Mouse (Mus musculus): ENCODE data around the gene Cdr2l. TPM values are rescaled to one million over a fixed set of nuclear protein-coding genes. Genes with fewer than 3 reads are reported as not detected.
"Not testable (repeated sequence)": the region's sequence is repeated elsewhere in the genome, so short reads cannot be mapped to it uniquely, and the experiment has no call there.

Gene Cdr2l
- polyA plus RNA-seq, 1 experiment from 2014 or later, result 5.4 TPM

- no peak for DNase-seq (ENCODE audit: low spot score)
Measured at GRCm38 (mm10) chr11:115370368-115370767, 11.3 kb upstream of the Cdr2l start.

GRCm38 (mm10) chr11:115371354-115371753 is 10.4 kb upstream of the Cdr2l start:
- DNase-seq (ENCODE audit: low spot score), result no peak

GRCm38 (mm10) chr11:115372015-115372414 is 9.7 kb upstream of the Cdr2l start:
- no peak for DNase-seq (ENCODE audit: low spot score)

GRCm38 (mm10) chr11:115372737-115373136 is 9.0 kb upstream of the Cdr2l start:
- no peak for DNase-seq (ENCODE audit: low spot score)

DNA sequence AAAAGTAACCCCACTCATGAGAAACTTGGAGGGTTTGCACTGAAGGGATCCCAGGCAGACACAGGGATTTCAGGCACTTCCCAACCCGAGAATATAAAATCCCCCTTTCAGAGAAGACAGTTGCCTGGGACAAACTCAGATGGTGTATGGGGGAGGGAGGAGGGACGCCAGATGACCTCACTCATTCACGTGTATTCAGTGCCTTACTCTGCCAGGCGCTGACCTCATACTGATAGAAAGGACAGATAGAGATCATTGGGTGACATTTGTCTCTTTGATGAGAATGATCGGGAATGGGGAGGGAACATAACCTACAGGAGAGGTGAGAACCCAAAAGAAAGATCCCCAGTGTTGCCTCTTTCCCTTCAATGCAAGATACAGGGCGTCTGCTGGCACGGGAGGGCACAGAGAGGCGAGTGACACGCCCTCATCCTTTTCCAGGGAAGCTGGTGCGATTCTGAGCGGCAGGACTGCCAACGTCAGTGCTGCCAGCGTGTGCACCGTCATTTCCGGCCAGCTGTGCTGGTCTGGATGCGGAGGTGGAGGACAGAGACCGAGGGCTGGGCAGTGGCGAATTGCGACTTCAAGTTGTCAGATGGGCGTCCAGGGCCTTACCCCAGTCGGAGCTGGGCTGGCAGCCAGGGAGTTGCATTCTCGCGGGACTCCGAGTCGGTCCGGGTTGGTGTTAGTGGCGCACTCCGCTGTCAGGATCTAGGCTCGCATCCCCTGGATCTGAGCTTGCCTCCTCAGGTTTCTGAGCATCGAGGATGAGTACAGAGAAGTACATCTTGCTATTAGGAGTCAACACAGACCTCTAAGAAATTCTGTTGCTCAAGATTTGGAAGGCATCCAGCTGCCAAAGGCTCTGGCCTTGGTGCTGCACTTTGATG is 7.7 kb upstream of the Cdr2l start:
- no peak for DNase-seq (ENCODE audit: low spot score)

- no peak for DNase-seq (ENCODE audit: low spot score)
Measured at GRCm38 (mm10) chr11:115374695-115375425, 6.9 kb upstream of the Cdr2l start.

DNA sequence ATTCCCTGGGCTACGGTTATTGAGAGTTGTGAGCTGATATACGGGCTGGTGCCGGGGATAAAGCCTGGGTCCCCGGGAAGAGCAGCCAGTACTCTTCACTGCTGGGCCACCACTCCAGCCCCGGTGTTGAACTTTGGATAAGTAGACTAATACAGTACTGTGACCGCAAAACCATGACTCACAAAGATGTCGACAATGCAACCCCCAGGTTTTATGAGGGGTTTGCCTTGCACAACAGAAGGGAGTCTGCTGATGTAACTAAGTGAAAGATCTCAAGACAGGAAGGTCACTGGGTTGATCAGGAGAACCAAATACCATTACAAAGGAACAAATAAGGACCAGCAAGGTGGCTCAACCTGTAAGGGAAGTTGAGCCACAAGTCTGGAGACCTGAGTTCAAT is 5.0 kb upstream of the Cdr2l start:
- no peak for DNase-seq (ENCODE audit: low spot score)

GRCm38 (mm10) chr11:115377254-115377653 is 4.5 kb upstream of the Cdr2l start:
- no peak for DNase-seq (ENCODE audit: low spot score)

GRCm38 (mm10) chr11:115377854-115378253 is 3.9 kb upstream of the Cdr2l start:
- DNase-seq (ENCODE audit: low spot score), result no peak

DNA sequence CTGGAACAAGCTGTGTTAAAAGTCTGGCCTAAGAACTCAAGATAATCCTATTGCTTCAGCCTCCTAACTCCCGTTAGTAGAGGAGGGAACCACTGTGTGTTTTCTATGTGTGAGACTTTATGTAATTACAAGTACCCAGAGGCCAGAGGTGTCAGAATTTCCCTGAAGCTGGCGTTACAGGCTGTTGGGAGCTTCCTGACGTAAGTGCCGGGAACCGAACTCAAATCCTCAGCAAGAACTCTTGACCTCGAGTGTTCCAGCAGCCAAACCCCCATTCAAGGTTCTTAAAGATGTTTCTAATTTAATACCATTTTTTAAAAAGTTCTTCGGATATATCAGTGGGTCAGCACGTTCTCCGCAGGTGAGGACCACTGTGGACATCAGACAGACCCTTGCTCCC is 440 bp upstream of the Cdr2l start:
- no peak for DNase-seq (ENCODE audit: low spot score)

GRCm38 (mm10) chr11:115382891-115383290 is 1.2 kb downstream of the Cdr2l start:
- DNase-seq (ENCODE audit: low spot score), result no peak

- DNase-seq (ENCODE audit: low spot score), result no peak
Measured at GRCm38 (mm10) chr11:115383701-115384474, 2.2 kb downstream of the Cdr2l start.

- DNase-seq (ENCODE audit: low spot score), result no peak
Measured at GRCm38 (mm10) chr11:115384587-115384986, 2.9 kb downstream of the Cdr2l start.

DNA sequence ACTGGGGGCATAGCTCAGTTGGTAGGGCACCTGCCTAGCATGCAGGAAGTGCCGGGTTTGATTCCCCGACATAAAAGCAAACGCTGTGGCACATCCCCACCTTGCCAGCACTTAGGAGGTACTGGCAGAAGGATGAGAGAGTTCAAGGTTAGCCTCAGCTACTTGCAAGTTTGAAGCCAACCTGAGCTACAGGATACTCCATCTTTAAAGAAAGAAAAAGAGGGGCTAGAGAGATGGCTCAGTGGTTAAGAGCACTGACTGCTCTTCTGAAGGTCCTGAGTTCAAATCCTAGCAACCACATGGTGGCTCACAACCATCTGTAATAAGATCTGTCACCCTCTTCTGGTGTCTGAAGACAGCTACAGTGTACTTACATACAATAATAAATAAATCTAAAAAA is 5.1 kb downstream of the Cdr2l start:
- DNase-seq (ENCODE audit: low spot score), result not testable (repeated sequence)

DNA sequence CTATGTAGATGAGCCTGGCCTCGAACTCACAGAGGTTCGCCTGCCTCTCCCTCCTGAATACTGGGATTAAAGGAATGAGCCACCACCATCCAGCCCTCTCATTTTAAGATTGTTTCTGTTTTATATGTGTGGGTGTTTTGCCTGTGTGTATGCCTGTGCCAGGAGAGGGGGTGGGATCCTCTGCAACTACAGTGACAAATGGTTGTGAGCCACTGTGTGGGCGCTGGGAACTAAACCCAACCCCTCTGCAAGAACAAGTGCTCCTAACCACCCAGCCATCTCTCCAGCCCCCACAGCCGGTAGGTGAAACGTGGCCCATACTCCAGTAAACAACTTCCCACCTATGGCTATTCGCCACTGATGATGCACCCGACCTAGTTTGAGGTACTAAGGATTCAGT is 9.6 kb downstream of the Cdr2l start:
- no peak for DNase-seq (ENCODE audit: low spot score)

DNA sequence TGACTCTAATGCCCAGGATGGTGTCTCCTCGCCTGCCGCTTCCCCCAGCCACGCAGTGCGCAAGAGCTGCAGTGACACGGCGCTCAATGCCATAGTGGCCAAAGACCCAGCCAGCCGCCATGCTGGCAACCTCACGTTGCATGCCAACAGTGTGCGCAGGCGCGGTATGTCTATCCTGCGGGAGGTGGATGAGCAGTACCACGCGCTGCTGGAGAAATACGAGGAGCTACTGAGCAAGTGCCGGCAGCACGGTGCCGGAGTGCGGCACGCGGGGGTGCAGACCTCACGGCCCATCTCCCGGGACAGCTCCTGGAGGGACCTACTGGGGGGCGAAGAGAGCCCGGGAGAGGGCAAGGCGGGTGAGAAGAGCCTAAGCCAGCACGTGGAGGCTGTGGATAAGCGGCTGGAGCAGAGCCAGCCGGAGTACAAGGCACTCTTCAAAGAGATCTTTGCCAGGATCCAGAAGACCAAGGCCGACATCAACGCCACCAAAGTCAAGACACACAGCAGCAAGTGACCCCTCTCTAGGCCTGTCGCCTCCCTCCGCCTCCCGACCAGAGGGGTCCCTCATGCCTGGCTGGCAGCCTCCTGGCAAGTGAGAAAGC is 12.1 kb downstream of the Cdr2l start:
- DNase-seq (ENCODE audit: low spot score), result no peak

GRCm38 (mm10) chr11:115398085-115398484 is 16.4 kb downstream of the Cdr2l start:
- DNase-seq (ENCODE audit: low spot score), result no peak

DNA sequence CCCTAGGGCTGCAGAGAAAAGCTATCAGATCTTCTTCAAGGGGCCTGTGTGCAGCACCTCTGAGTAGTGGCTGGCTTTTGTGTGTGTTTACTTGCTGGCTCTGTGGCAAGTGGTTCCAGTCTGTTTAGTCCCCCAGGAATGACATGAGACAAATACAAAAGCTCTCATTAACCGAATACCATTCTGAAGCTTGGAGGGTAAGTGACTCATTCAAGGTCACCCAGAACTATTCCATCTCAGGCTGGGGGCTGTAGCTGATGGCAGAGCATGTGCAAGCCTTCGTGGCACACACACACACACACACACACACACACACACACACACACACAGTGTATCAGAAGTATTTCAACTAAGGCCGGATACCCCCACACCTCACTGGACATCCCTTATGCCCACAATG is 18.4 kb downstream of the Cdr2l start:
- no peak for DNase-seq (ENCODE audit: low spot score)

DNA sequence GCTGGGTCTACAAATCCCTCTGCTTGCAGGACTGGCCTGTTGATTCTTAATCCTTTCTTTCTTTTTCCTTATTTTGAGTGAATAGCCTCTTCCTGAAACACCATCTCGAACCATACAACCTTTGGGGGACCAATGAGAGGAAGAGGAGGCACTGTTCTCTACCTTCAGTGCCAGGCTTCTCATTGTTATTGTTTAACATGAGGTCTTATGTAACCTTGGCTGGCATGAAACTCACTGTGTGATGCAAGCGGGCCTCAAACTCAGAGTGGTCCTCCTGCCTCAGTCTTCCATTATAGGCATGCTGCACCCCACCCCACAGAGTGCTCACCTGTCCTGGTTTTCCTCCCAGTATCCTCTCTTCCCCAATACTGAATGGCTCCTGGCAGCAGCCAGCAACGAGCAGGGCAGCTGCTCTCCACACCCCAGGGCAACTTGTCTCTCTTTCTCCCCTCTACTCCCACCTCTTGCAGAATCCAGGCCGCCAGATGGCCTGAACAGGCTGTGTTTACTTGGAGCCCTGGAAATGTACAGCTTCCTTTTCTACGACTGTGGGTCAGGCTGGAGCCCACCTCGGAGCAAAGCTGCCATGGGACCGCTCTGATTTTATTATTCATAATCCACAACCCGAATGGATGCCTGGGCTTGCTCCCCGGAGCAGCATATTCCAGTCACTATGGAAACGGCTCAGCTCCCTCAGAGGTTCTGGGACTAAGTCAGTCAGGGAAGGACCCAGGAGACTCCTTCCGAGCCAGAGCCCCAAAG is 19.1 kb downstream of the Cdr2l start:
- DNase-seq (ENCODE audit: low spot score), result no peak

- DNase-seq (ENCODE audit: low spot score), result peak; percentile 84
Measured at GRCm38 (mm10) chr11:115403338-115404124, 21.8 kb downstream of the Cdr2l start, which contains the start of gene Mrpl58. Gene Mrpl58, plus strand, starts transcription at chr11:115403752.
